Mouse (Mus musculus) small intestine, adult 2 months (tissue): Measurements from ENCODE around the gene Rhou. TPM values are rescaled to one million over a fixed set of nuclear protein-coding genes. Genes with fewer than 3 reads are reported as not detected.

ENCODE experiments used
- H3K27ac ChIP-seq: fragments of 200-500 bp; 2 replicates; pipeline ENCODE4 v1.5.1; 2012; ENCODE audit warnings: low read depth, low read length, control low read depth, inconsistent platforms; ENCODE audit not compliant: insufficient read depth
- H3K27me3 ChIP-seq: fragments of 200-500 bp; 2 replicates; pipeline ENCODE4 v1.6.1; 2012; ENCODE audit warnings: mild to moderate bottlenecking, moderate library complexity, low read length, inconsistent platforms; ENCODE audit not compliant: control insufficient read depth, insufficient read depth
- H3K36me3 ChIP-seq: fragments of 200-500 bp; 2 replicates; pipeline ENCODE4 v1.6.1; 2012; ENCODE audit warnings: mild to moderate bottlenecking, low read length, control low read depth, inconsistent platforms; ENCODE audit not compliant: control insufficient read depth, insufficient read depth
- H3K4me1 ChIP-seq: fragments of 200-500 bp; 2 replicates; pipeline ENCODE4 v1.6.1; 2012; ENCODE audit warnings: low read length, inconsistent platforms, mixed read lengths; ENCODE audit not compliant: control insufficient read depth, insufficient read depth, insufficient read length
- H3K4me3 ChIP-seq: fragments of 200-500 bp; 2 replicates; pipeline ENCODE4 v1.5.1; 2012; ENCODE audit warnings: low read depth, mild to moderate bottlenecking, control low read depth, inconsistent platforms, low read length, moderate library complexity
- CTCF ChIP-seq: fragments of 200-500 bp; IDR thresholded peaks from 2 replicates; pipeline ENCODE4 v1.5.1; 2012; ENCODE audit warnings: low read depth, mild to moderate bottlenecking, control low read depth, inconsistent platforms, low read length, moderate library complexity, mixed read lengths; ENCODE audit not compliant: insufficient replicate concordance, insufficient read length; ENCODE audit errors: extremely low read depth
- POLR2A ChIP-seq: fragments of 200-500 bp; IDR thresholded peaks from 2 replicates; pipeline ENCODE4 v1.6.1; 2012; ENCODE audit warnings: low read depth, mild to moderate bottlenecking, control low read depth, inconsistent platforms, low read length, moderate library complexity
- WGBS: fragments of 180-500 bp; shearing (Covaris S2); methylation state at CpG from one replicate; pipeline ENCODE4 v1.1.7; 2018; 5-methylcytosine and 5-hydroxymethylcytosine counted together
- polyA plus RNA-seq: library from polyadenylated mRNA; depleted of rRNA; stranded (reverse); fragments of >200 nt; gene quantifications from 2 replicates; pipeline ENCODE4 v1.2.3, GENCODE M21; 2012; rRNA removed

The Rhou gene
- polyA plus RNA-seq, 1 experiment: 35.3 TPM

- Histone ChIP-seq H3K36me3 (no peaks in the 10 kb centered on the region), H3K4me3 (no peak overlapping the region), H3K4me1 (peaks cover 30% of the 10 kb centered on the region), H3K27me3 (no peaks in the 10 kb centered on the region), H3K27ac (no peak overlapping the region)
- no peak for TF ChIP-seq CTCF
- TF ChIP-seq POLR2A: no peak
- WGBS: 45% methylated on average over 5 of the region's 5 CpGs
These were observed 56.6 kb downstream of the Rhou start for GRCm38 (mm10) chr8:123710335-123710734.

Other genes starting within 250 kb of the Rhou start
- gene Mc1r, start 246.8 kb upstream of the Rhou start, polyA plus RNA-seq: not detected in 2 replicates
- 5.5 and 9.5 TPM in 2 replicates for gene Tubb3, start 242.5 kb upstream of the Rhou start, polyA plus RNA-seq
- 14.9 and 18.4 TPM in 2 replicates for gene Def8, start 230.4 kb upstream of the Rhou start, polyA plus RNA-seq
- 10.5 and 16.6 TPM in 2 replicates for gene Afg3l1, start 176.0 kb upstream of the Rhou start, polyA plus RNA-seq
- gene Dbndd1, start 138.5 kb upstream of the Rhou start, polyA plus RNA-seq: 0.16 TPM in 1 of 2 replicates, not detected in the other
- 1.5 and 2.1 TPM in 2 replicates for gene Gas8, start 135.1 kb upstream of the Rhou start, polyA plus RNA-seq
- gene Rab4a, start 152.1 kb downstream of the Rhou start, polyA plus RNA-seq: 23.0 and 59.8 TPM in 2 replicates
- gene Ccsap, start 206.3 kb downstream of the Rhou start, polyA plus RNA-seq: 0.70 and 1.3 TPM in 2 replicates
- 4.1 and 10.8 TPM in 2 replicates for gene Acta1, start 240.8 kb downstream of the Rhou start, polyA plus RNA-seq